Mouse (Mus musculus): ENCODE measurements at regions not wholly inside any gene's neighbourhood (a gene's known extent, or its start where the extent isn't known, plus 50 kb on each side); places are given as distances from the start of the nearest gene placed in this dataset.
A peak's percentile ranks its signal among the peaks of the same experiment; 100 is the strongest.

DNA sequence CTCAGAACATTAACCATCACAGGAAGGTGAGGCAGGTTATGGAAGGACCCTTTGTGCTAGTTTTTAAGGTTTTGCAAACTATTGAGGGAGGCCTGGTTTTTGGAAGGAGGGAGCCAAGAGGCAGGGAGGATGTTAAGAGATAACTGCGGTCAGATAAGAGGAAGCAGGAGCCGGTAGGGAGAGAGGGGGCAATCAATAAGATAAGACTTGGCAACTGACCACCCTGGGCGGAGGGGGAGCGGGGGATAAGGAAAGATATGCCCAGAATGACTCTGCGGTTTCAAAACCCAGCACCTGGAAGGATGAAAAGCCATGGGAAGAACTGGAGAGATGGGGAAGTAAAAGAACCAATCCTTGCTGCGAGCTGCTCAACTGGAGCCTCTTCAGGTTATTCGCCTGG lies 80.5 kb upstream of the Usp9x start:
- H3K9ac ChIP-seq (ENCODE audit: control insufficient read depth, low read depth, low read length, poor library complexity, severe bottlenecking): no peak overlapping the region
- no peaks in the 10 kb centered on the region for H3K9me3 ChIP-seq (replicated peaks; ENCODE audit: insufficient read depth, low read length)
- H3K36me3 ChIP-seq (ENCODE audit: control insufficient read depth in 1 of 2, insufficient read depth in 2 of 2, low read length in 2 of 2): peaks cover 0 to 21% of the 10 kb centered on the region in 2 experiments; a peak in 2 of 4 replicates
- H3K27me3 ChIP-seq (ENCODE audit: control insufficient read depth in 1 of 2, insufficient read depth in 2 of 2, low read length in 2 of 2): no peaks in the 10 kb centered on the region
- H3K4me1 ChIP-seq (ENCODE audit: control insufficient read depth in 1 of 2, insufficient read depth in 2 of 2, low read length in 2 of 2): peaks cover 15 to 19% of the 10 kb centered on the region in 2 experiments
- no peak overlapping the region for H3K4me3 ChIP-seq (ENCODE audit: control insufficient read depth in 1 of 2, insufficient read depth in 1 of 2, low read depth in 2 of 2, low read length in 2 of 2)
- no peak overlapping the region; the same call in 1 of the 2 replicates for H3K27ac ChIP-seq (ENCODE audit: control insufficient read depth, low read depth, low read length)
- no peaks in the 10 kb centered on the region for H3K79me2 ChIP-seq (ENCODE audit: control insufficient read depth, insufficient read depth, low read length, poor library complexity)
- peak; percentile 56 for DNase-seq (ENCODE audit: low read depth, low spot score)
- TF ChIP-seq MYC (IDR thresholded peaks at IDR 0.05; ENCODE audit: low read depth, low read length) (no peak), ETS1 (IDR thresholded peaks at IDR 0.05; ENCODE audit: low read depth, low read length) (peak; percentile 88), RAD21 (IDR thresholded peaks at IDR 0.05; ENCODE audit: low read depth, low read length) (no peak), SMC3 (IDR thresholded peaks at IDR 0.05; ENCODE audit: low read depth, low read length) (no peak), ZKSCAN1 (IDR thresholded peaks at IDR 0.05; ENCODE audit: low read depth, low read length) (no peak), CTCF (IDR thresholded peaks at IDR 0.05 in 2 of 3, conservative IDR thresholded peaks at IDR 0.05 in 1 of 3; ENCODE audit: control insufficient read depth in 1 of 3, insufficient read depth in 1 of 3, low read depth in 2 of 3, low read length in 3 of 3, poor library complexity in 1 of 3, severe bottlenecking in 1 of 3) (no peak), MEF2A (IDR thresholded peaks at IDR 0.05; ENCODE audit: extremely low read depth, insufficient replicate concordance, low read depth, low read length, poor library complexity, severe bottlenecking) (no peak), ELF1 (IDR thresholded peaks at IDR 0.05; ENCODE audit: low read depth, low read length) (no peak), TCF12 (IDR thresholded peaks at IDR 0.05; ENCODE audit: low read depth, low read length) (peak; percentile 87), KAT2A (conservative IDR thresholded peaks at IDR 0.05; ENCODE audit: low read depth, low read length) (no peak), USF1 (IDR thresholded peaks at IDR 0.05; ENCODE audit: low read depth, low read length) (no peak), JUND (IDR thresholded peaks at IDR 0.05; ENCODE audit: low read depth, low read length) (no peak), SIN3A (IDR thresholded peaks at IDR 0.05; ENCODE audit: low read length) (peak; percentile 65), MXI1 (IDR thresholded peaks at IDR 0.05; ENCODE audit: low read depth, low read length) (no peak), RCOR1 (IDR thresholded peaks at IDR 0.05; ENCODE audit: low read depth, low read length) (peak; percentile 86), POLR2A (IDR thresholded peaks at IDR 0.05; ENCODE audit: control insufficient read depth in 1 of 2, insufficient read depth in 1 of 2, low read depth in 1 of 2, low read length in 2 of 2, poor library complexity in 1 of 2) (no peak), ZC3H11A (IDR thresholded peaks at IDR 0.05; ENCODE audit: low read depth, low read length) (no peak), POLR2AphosphoS2 (IDR thresholded peaks at IDR 0.05; ENCODE audit: low read length) (no peak), NRF1 (IDR thresholded peaks at IDR 0.05; ENCODE audit: insufficient read depth, low read depth, low read length, poor library complexity, severe bottlenecking) (no peak), TBP (IDR thresholded peaks at IDR 0.05; ENCODE audit: low read depth, low read length) (no peak), CHD1 (IDR thresholded peaks at IDR 0.05; ENCODE audit: low read depth, low read length) (no peak), TAL1 (IDR thresholded peaks at IDR 0.05; ENCODE audit: low read length) (no peak), MYB (IDR thresholded peaks at IDR 0.05; ENCODE audit: low read depth, low read length) (peak; percentile 40; the same call in 1 of the 2 replicates), CHD2 (IDR thresholded peaks at IDR 0.05; ENCODE audit: low read length) (no peak), NELFE (IDR thresholded peaks at IDR 0.05; ENCODE audit: low read depth, low read length) (no peak), GABPA (IDR thresholded peaks at IDR 0.05; ENCODE audit: low read depth, low read length) (no peak), MAX (IDR thresholded peaks at IDR 0.05; ENCODE audit: low read length) (no peak), ZMIZ1 (IDR thresholded peaks at IDR 0.05; ENCODE audit: low read depth, low read length) (no peak), POLR2AphosphoS5 (IDR thresholded peaks at IDR 0.05; ENCODE audit: borderline replicate concordance, low read depth, low read length) (no peak), USF2 (IDR thresholded peaks at IDR 0.05; ENCODE audit: borderline replicate concordance in 1 of 2, insufficient read depth in 1 of 2, low read depth in 1 of 2, low read length in 2 of 2) (no peak), UBTF (IDR thresholded peaks at IDR 0.05; ENCODE audit: borderline replicate concordance, insufficient read depth, low read depth, low read length) (no peak), HCFC1 (IDR thresholded peaks at IDR 0.05; ENCODE audit: low read depth, low read length) (no peak), EP300 (IDR thresholded peaks at IDR 0.05; ENCODE audit: low read depth in 1 of 2, low read length in 2 of 2) (peak; percentile 92 to 93), MAFK (IDR thresholded peaks at IDR 0.05; ENCODE audit: borderline replicate concordance, low read depth, low read length) (peak; percentile 38; the same call in 1 of the 2 replicates), MAZ (IDR thresholded peaks at IDR 0.05; ENCODE audit: low read depth, low read length) (peak; percentile 82), E2F4 (IDR thresholded peaks at IDR 0.05; ENCODE audit: borderline replicate concordance, low read depth, low read length) (no peak), ZNF384 (IDR thresholded peaks at IDR 0.05; ENCODE audit: low read depth, low read length) (no peak), BHLHE40 (IDR thresholded peaks at IDR 0.05; ENCODE audit: borderline replicate concordance, low read depth, low read length) (peak; percentile 4; the same call in 1 of the 2 replicates)

All from MEL (cell line).